Mouse (Mus musculus) MEL (cell line): ENCODE measurements around the gene Gclm. TPM values are rescaled to one million over a fixed set of nuclear protein-coding genes. Genes with fewer than 3 reads are reported as not detected.
A peak's percentile ranks its signal among the peaks of the same experiment; 100 is the strongest.

ENCODE experiments used
- DNase-seq: peaks from one replicate; pipeline ENCODE4 v3.0.0; 2011; ENCODE audit warnings: low read depth, low spot score
- H3K27ac ChIP-seq: 2 replicates; pipeline ENCODE4 v1.5.1; 2012; ENCODE audit warnings: low read depth, mild to moderate bottlenecking, control low read depth, low read length, moderate library complexity; ENCODE audit not compliant: control insufficient read depth
- H3K27me3 ChIP-seq, 2 experiments: fragments of 150-350 bp in 1 of 2; sonication (generic) in 1 of 2; 2 replicates each; pipeline ENCODE4 v1.6.1; 2012; ENCODE audit warnings: low read length in 2 of 2, mild to moderate bottlenecking in 2 of 2, improper control_type of control experiment in 1 of 2, moderate library complexity in 1 of 2; ENCODE audit not compliant: insufficient read depth in 2 of 2, control insufficient read depth in 1 of 2
- H3K36me3 ChIP-seq, 2 experiments: 2 replicates each; pipeline ENCODE4 v1.6.1; 2012 to 2014; ENCODE audit warnings: low read length in 2 of 2, improper control_type of control experiment in 1 of 2, inconsistent platforms in 1 of 2, mild to moderate bottlenecking in 1 of 2; ENCODE audit not compliant: insufficient read depth in 2 of 2, control insufficient read depth in 1 of 2
- H3K4me1 ChIP-seq, 2 experiments: fragments of 150-350 bp in 1 of 2; sonication (generic) in 1 of 2; 2 replicates each; pipeline ENCODE4 v1.6.1; 2012; ENCODE audit warnings: low read length in 2 of 2, improper control_type of control experiment in 1 of 2, mild to moderate bottlenecking in 1 of 2; ENCODE audit not compliant: insufficient read depth in 2 of 2, control insufficient read depth in 1 of 2
- H3K4me3 ChIP-seq, 2 experiments: fragments of 150-350 bp in 1 of 2; sonication (generic) in 1 of 2; 2 replicates each; pipeline ENCODE4 v1.5.1; 2012; ENCODE audit warnings: low read depth in 2 of 2, low read length in 2 of 2, mild to moderate bottlenecking in 2 of 2, moderate library complexity in 2 of 2, control low read depth in 1 of 2, improper control_type of control experiment in 1 of 2; ENCODE audit not compliant: control insufficient read depth in 1 of 2, insufficient read depth in 1 of 2
- H3K79me2 ChIP-seq: 2 replicates; pipeline ENCODE4 v1.6.1; 2012; ENCODE audit warnings: mild to moderate bottlenecking, low read length, moderate library complexity; ENCODE audit not compliant: control insufficient read depth, poor library complexity, insufficient read depth
- H3K9ac ChIP-seq: 2 replicates; pipeline ENCODE4 v1.6.1; 2012; ENCODE audit warnings: low read depth, mild to moderate bottlenecking, control low read depth, low read length, moderate library complexity; ENCODE audit not compliant: control insufficient read depth, poor library complexity, severe bottlenecking
- H3K9me3 ChIP-seq: fragments of 150-350 bp; sonication (generic); replicated peaks from 2 replicates; pipeline ENCODE4 v1.6.1; 2012; ENCODE audit warnings: mild to moderate bottlenecking, low read length, improper control_type of control experiment, moderate library complexity; ENCODE audit not compliant: insufficient read depth
- BHLHE40 ChIP-seq: IDR thresholded peaks from 2 replicates; pipeline ENCODE4 v1.6.1; 2012; ENCODE audit warnings: low read depth, mild to moderate bottlenecking, inconsistent platforms, low read length, improper control_type of control experiment, borderline replicate concordance
- CHD1 ChIP-seq: IDR thresholded peaks from 2 replicates; pipeline ENCODE4 v1.6.1; 2012; ENCODE audit warnings: low read depth, mild to moderate bottlenecking, inconsistent platforms, low read length, improper control_type of control experiment
- CTCF ChIP-seq, 3 experiments: IDR thresholded peaks in 2 of 3; conservative IDR thresholded peaks in 1 of 3; 2 replicates each; pipeline ENCODE4 v1.5.1; 2011 to 2012; ENCODE audit warnings: low read length in 3 of 3, low read depth in 2 of 3, mild to moderate bottlenecking in 2 of 3, improper control_type of control experiment in 1 of 3, inconsistent platforms in 1 of 3, mixed read lengths in 1 of 3, moderate library complexity in 1 of 3; ENCODE audit not compliant: control insufficient read depth in 1 of 3, insufficient read depth in 1 of 3, poor library complexity in 1 of 3, severe bottlenecking in 1 of 3
- E2F4 ChIP-seq: IDR thresholded peaks from 2 replicates; pipeline ENCODE4 v1.6.1; 2011; ENCODE audit warnings: low read depth, low read length, improper control_type of control experiment, borderline replicate concordance
- ELF1 ChIP-seq: IDR thresholded peaks from 2 replicates; pipeline ENCODE4 v1.6.1; 2014; ENCODE audit warnings: low read depth, mild to moderate bottlenecking, inconsistent platforms, low read length, improper control_type of control experiment, moderate library complexity
- EP300 ChIP-seq, 2 experiments: IDR thresholded peaks; 2 replicates each; pipeline ENCODE4 v1.6.1; 2011; ENCODE audit warnings: improper control_type of control experiment in 2 of 2, low read length in 2 of 2, low read depth in 1 of 2, mild to moderate bottlenecking in 1 of 2
- ETS1 ChIP-seq: IDR thresholded peaks from 2 replicates; pipeline ENCODE4 v1.6.1; 2012; ENCODE audit warnings: low read depth, mild to moderate bottlenecking, inconsistent platforms, low read length, improper control_type of control experiment, moderate library complexity
- GABPA ChIP-seq: IDR thresholded peaks from 2 replicates; pipeline ENCODE4 v1.6.1; 2012; ENCODE audit warnings: low read depth, mild to moderate bottlenecking, inconsistent platforms, low read length, improper control_type of control experiment, moderate library complexity
- GATA1 ChIP-seq: IDR thresholded peaks from 2 replicates; pipeline ENCODE4 v1.6.1; 2011; ENCODE audit warnings: low read depth, low read length, improper control_type of control experiment
- HCFC1 ChIP-seq: IDR thresholded peaks from 2 replicates; pipeline ENCODE4 v1.6.1; 2012; ENCODE audit warnings: low read depth, mild to moderate bottlenecking, inconsistent platforms, low read length, improper control_type of control experiment, moderate library complexity
- JUND ChIP-seq: IDR thresholded peaks from 2 replicates; pipeline ENCODE4 v1.6.1; 2011; ENCODE audit warnings: low read depth, mild to moderate bottlenecking, improper control_type of control experiment, low read length
- MAFK ChIP-seq: IDR thresholded peaks from 2 replicates; pipeline ENCODE4 v1.6.1; 2011; ENCODE audit warnings: low read depth, mild to moderate bottlenecking, low read length, improper control_type of control experiment, borderline replicate concordance
- MAX ChIP-seq: IDR thresholded peaks from 2 replicates; pipeline ENCODE4 v1.6.1; 2011; ENCODE audit warnings: low read length, improper control_type of control experiment
- MAZ ChIP-seq: IDR thresholded peaks from 2 replicates; pipeline ENCODE4 v1.6.1; 2012; ENCODE audit warnings: low read depth, mild to moderate bottlenecking, inconsistent platforms, low read length, improper control_type of control experiment
- MEF2A ChIP-seq: IDR thresholded peaks from 2 replicates; pipeline ENCODE4 v1.6.1; 2014; ENCODE audit warnings: low read depth, mild to moderate bottlenecking, inconsistent platforms, low read length, improper control_type of control experiment; ENCODE audit not compliant: poor library complexity, insufficient replicate concordance, severe bottlenecking; ENCODE audit errors: extremely low read depth
- MXI1 ChIP-seq: IDR thresholded peaks from 2 replicates; pipeline ENCODE4 v1.6.1; 2011; ENCODE audit warnings: mild to moderate bottlenecking, low read depth, low read length, improper control_type of control experiment
- MYB ChIP-seq: IDR thresholded peaks from 2 replicates; pipeline ENCODE4 v1.6.1; 2011; ENCODE audit warnings: mild to moderate bottlenecking, low read depth, low read length, improper control_type of control experiment
- NELFE ChIP-seq: IDR thresholded peaks from 2 replicates; pipeline ENCODE4 v1.6.1; 2011; ENCODE audit warnings: low read depth, low read length, improper control_type of control experiment
- NRF1 ChIP-seq: IDR thresholded peaks from 2 replicates; pipeline ENCODE4 v1.6.1; 2014; ENCODE audit warnings: low read depth, mild to moderate bottlenecking, inconsistent platforms, low read length, improper control_type of control experiment, moderate library complexity; ENCODE audit not compliant: poor library complexity, insufficient read depth, severe bottlenecking
- POLR2A ChIP-seq, 2 experiments: IDR thresholded peaks; 2 replicates each; pipeline ENCODE4 v1.6.1; 2011 to 2012; ENCODE audit warnings: low read length in 2 of 2, mild to moderate bottlenecking in 2 of 2, control low read depth in 1 of 2, improper control_type of control experiment in 1 of 2, low read depth in 1 of 2, moderate library complexity in 1 of 2; ENCODE audit not compliant: control insufficient read depth in 1 of 2, insufficient read depth in 1 of 2, poor library complexity in 1 of 2
- POLR2AphosphoS2 ChIP-seq: IDR thresholded peaks from 2 replicates; pipeline ENCODE4 v1.6.1; 2011; ENCODE audit warnings: low read length, improper control_type of control experiment
- SIN3A ChIP-seq: IDR thresholded peaks from 2 replicates; pipeline ENCODE4 v1.6.1; 2012; ENCODE audit warnings: low read length, improper control_type of control experiment, inconsistent platforms
- SMC3 ChIP-seq: IDR thresholded peaks from 2 replicates; pipeline ENCODE4 v1.6.1; 2011; ENCODE audit warnings: low read depth, low read length, improper control_type of control experiment
- TBP ChIP-seq: IDR thresholded peaks from 2 replicates; pipeline ENCODE4 v1.8.0; 2011; ENCODE audit warnings: low read depth, low read length, improper control_type of control experiment
- TCF12 ChIP-seq: IDR thresholded peaks from 2 replicates; pipeline ENCODE4 v1.6.1; 2014; ENCODE audit warnings: low read depth, mild to moderate bottlenecking, inconsistent platforms, low read length, improper control_type of control experiment, moderate library complexity
- USF1 ChIP-seq: IDR thresholded peaks from 2 replicates; pipeline ENCODE4 v1.6.1; 2014; ENCODE audit warnings: low read depth, mild to moderate bottlenecking, inconsistent platforms, low read length, improper control_type of control experiment, moderate library complexity
- ZKSCAN1 ChIP-seq: IDR thresholded peaks from 2 replicates; pipeline ENCODE4 v1.6.1; 2012; ENCODE audit warnings: low read depth, mild to moderate bottlenecking, inconsistent platforms, low read length, improper control_type of control experiment, moderate library complexity
- ZMIZ1 ChIP-seq: IDR thresholded peaks from 2 replicates; pipeline ENCODE4 v1.6.1; 2012; ENCODE audit warnings: low read depth, mild to moderate bottlenecking, inconsistent platforms, low read length, improper control_type of control experiment, moderate library complexity
- polyA plus RNA-seq, 2 experiments: library from polyadenylated mRNA; stranded (reverse) in 1 of 2; unstranded in 1 of 2; fragments of >175 nt in 1 of 2; fragments of >200 nt in 1 of 2; gene quantifications; 2 replicates each; pipeline versions ENCODE4 v1.2.1 to v1.2.4; 2012; ENCODE audit warnings: low replicate concordance in 2 of 2, low read depth in 1 of 2; ENCODE audit not compliant: insufficient read length in 2 of 2, insufficient read depth in 1 of 2, missing spikeins in 1 of 2
- total RNA-seq: library from RNA; depleted of rRNA; stranded (reverse); fragments of 300-350 nt; gene quantifications from 2 replicates; pipeline ENCODE4 v1.2.3, GENCODE M21; 2012; rRNA removed

The Gclm gene
- 121 and 123 TPM in 2 replicates for total RNA-seq
- polyA plus RNA-seq = 100 to 1,000 TPM; 174 to 334 TPM

- DNase-seq = peak; percentile 95
- Histone ChIP-seq H3K9me3 (no peaks in the 10 kb centered on the region), H3K9ac (peak within 1 kb of the TSS; percentile 89), H3K27me3 (no peaks in the 10 kb centered on the region), H3K27ac (peak within 1 kb of the TSS; percentile 71), H3K79me2 (peaks cover 42% of the 10 kb centered on the region), H3K4me3 (peak within 1 kb of the TSS; percentile 79 to 99), H3K4me1 (peaks cover 12 to 21% of the 10 kb centered on the region in 2 experiments), H3K36me3 (peaks cover 6 to 34% of the 10 kb centered on the region in 2 experiments)
- TF ChIP-seq MAZ (peak; percentile 19; the same call in 1 of the 2 replicates), EP300 (IDR thresholded peaks at IDR 0.05; ENCODE audit: low read depth in 1 of 2, low read length in 2 of 2) (peak; percentile 48 to 81; a peak in 3 of 4 replicates), MXI1 (peak; percentile 73; the same call in 1 of the 2 replicates), BHLHE40 (no peak), POLR2A (IDR thresholded peaks at IDR 0.05; ENCODE audit: control insufficient read depth in 1 of 2, insufficient read depth in 1 of 2, low read depth in 1 of 2, low read length in 2 of 2, poor library complexity in 1 of 2) (peak in 1 of 2 experiments; percentile 78; a peak in 2 of 4 replicates), GABPA (peak; percentile 96), JUND (no peak), SMC3 (no peak), ZKSCAN1 (no peak), SIN3A (peak; percentile 68), NRF1 (0 out of 2 replicates have a peak, but pooled peaks have one; percentile 4), MAFK (peak; percentile 84), CHD1 (no peak), GATA1 (no peak), ETS1 (peak; percentile 80), POLR2AphosphoS2 (peak; percentile 66; the same call in 1 of the 2 replicates), ELF1 (peak; percentile 30; the same call in 1 of the 2 replicates), CTCF (IDR thresholded peaks at IDR 0.05 in 2 of 3, conservative IDR thresholded peaks at IDR 0.05 in 1 of 3; ENCODE audit: control insufficient read depth in 1 of 3, insufficient read depth in 1 of 3, low read depth in 2 of 3, low read length in 3 of 3, poor library complexity in 1 of 3, severe bottlenecking in 1 of 3) (peak in 2 of 3 experiments; percentile 65 to 85; a peak in 5 of 6 replicates), MAX (no peak), HCFC1 (0 out of 2 replicates have a peak, but pooled peaks have one; percentile 38), ZMIZ1 (peak; percentile 70), TBP (0 out of 2 replicates have a peak, but pooled peaks have one; percentile 58), NELFE (peak; percentile 76), MEF2A (no peak), E2F4 (no peak), MYB (peak; percentile 83), USF1 (no peak), TCF12 (peak; percentile 55)
Measured at GRCm38 (mm10) chr3:122245215-122245877, at the start of gene Gclm. Gene Gclm (plus strand): TSS chr3:122245557.
